Mouse (Mus musculus) layer of hippocampus, adult 2 months (tissue): ENCODE data around the gene Adgrd1. TPM values are rescaled to one million over a fixed set of nuclear protein-coding genes. Genes with fewer than 3 reads are reported as not detected.
A peak's percentile ranks its signal among the peaks of the same experiment; 100 is the strongest.

Experiments
- DNase-seq, 2 experiments: peaks; one replicate each; pipeline ENCODE4 v3.0.0; 2022; ENCODE audit warnings: low spot score in 2 of 2
- H3K27ac ChIP-seq: fragments of 200-600 bp; 2 replicates; pipeline ENCODE4 v1.8.1; 2022
- H3K4me3 ChIP-seq: fragments of 200-600 bp; 2 replicates; pipeline ENCODE4 v1.8.1; 2022; ENCODE audit warnings: mild to moderate bottlenecking
- CTCF ChIP-seq: fragments of 200-600 bp; conservative IDR thresholded peaks from 2 replicates; pipeline ENCODE4 v1.8.1; 2022; ENCODE audit warnings: antibody characterized with exemption, mild to moderate bottlenecking, moderate library complexity
- total RNA-seq, 2 experiments: library from RNA; stranded (reverse); gene quantifications; 2 replicates each; pipeline ENCODE4 v1.2.3; 2021

The Adgrd1 gene
- total RNA-seq, 2 experiments from 2014 or later: 0.33 to 0.39 TPM

- DNase-seq: no peak
- Histone ChIP-seq H3K4me3 (no peak overlapping the region), H3K27ac (no peak overlapping the region)
- no peak for TF ChIP-seq CTCF
Measured at GRCm38 (mm10) chr5:129196971-129197519, 100.5 kb downstream of the Adgrd1 start.

- no peak overlapping the region for H3K4me3 ChIP-seq
- no peak overlapping the region for H3K27ac ChIP-seq
- TF ChIP-seq CTCF: no peak
- no peak for DNase-seq
Measured at GRCm38 (mm10) chr5:129200132-129200531, 103.6 kb downstream of the Adgrd1 start.

GRCm38 (mm10) chr5:129208279-129208678 is 111.7 kb downstream of the Adgrd1 start:
- no peak for DNase-seq
- no peak overlapping the region for H3K27ac ChIP-seq
- no peak overlapping the region for H3K4me3 ChIP-seq
- no peak for TF ChIP-seq CTCF

- Histone ChIP-seq H3K4me3 (no peak overlapping the region), H3K27ac (no peak overlapping the region)
- no peak for TF ChIP-seq CTCF
- no peak for DNase-seq
Measured at GRCm38 (mm10) chr5:129208845-129209244, 112.3 kb downstream of the Adgrd1 start.

- DNase-seq: no peak
- TF ChIP-seq CTCF: no peak
- H3K27ac ChIP-seq: no peak overlapping the region
- no peak overlapping the region for H3K4me3 ChIP-seq
Measured at GRCm38 (mm10) chr5:129211385-129212031, 115.0 kb downstream of the Adgrd1 start.

GRCm38 (mm10) chr5:129214023-129214422 is 117.5 kb downstream of the Adgrd1 start:
- no peak for TF ChIP-seq CTCF
- Histone ChIP-seq H3K27ac (no peak overlapping the region), H3K4me3 (no peak overlapping the region)
- DNase-seq: no peak

- TF ChIP-seq CTCF: no peak
- Histone ChIP-seq H3K4me3 (no peak overlapping the region), H3K27ac (no peak overlapping the region)
- DNase-seq: no peak
Measured at GRCm38 (mm10) chr5:129216001-129216400, 119.5 kb downstream of the Adgrd1 start.

- no peak for TF ChIP-seq CTCF
- H3K27ac ChIP-seq: no peak overlapping the region
- DNase-seq: no peak
- no peak overlapping the region for H3K4me3 ChIP-seq
Measured at GRCm38 (mm10) chr5:129217481-129218221, 121.1 kb downstream of the Adgrd1 start.

- Histone ChIP-seq H3K27ac (no peak overlapping the region), H3K4me3 (no peak overlapping the region)
- TF ChIP-seq CTCF: no peak
- peak in 1 of 2 experiments; percentile 17 for DNase-seq
Measured at GRCm38 (mm10) chr5:129218222-129218505, 121.6 kb downstream of the Adgrd1 start.

- Histone ChIP-seq H3K27ac (no peak overlapping the region), H3K4me3 (no peak overlapping the region)
- DNase-seq: no peak
- no peak for TF ChIP-seq CTCF
Measured at GRCm38 (mm10) chr5:129218537-129218981, 122.0 kb downstream of the Adgrd1 start.

- TF ChIP-seq CTCF: peak; percentile 58
- Histone ChIP-seq H3K4me3 (no peak overlapping the region), H3K27ac (no peak overlapping the region)
- DNase-seq: no peak
Measured at GRCm38 (mm10) chr5:129219178-129219760, 122.7 kb downstream of the Adgrd1 start.

GRCm38 (mm10) chr5:129225810-129226450 is 129.4 kb downstream of the Adgrd1 start:
- Histone ChIP-seq H3K27ac (no peak overlapping the region), H3K4me3 (no peak overlapping the region)
- no peak for DNase-seq
- no peak for TF ChIP-seq CTCF

GRCm38 (mm10) chr5:129228171-129228570 is 131.6 kb downstream of the Adgrd1 start:
- no peak overlapping the region for H3K4me3 ChIP-seq
- no peak for DNase-seq
- TF ChIP-seq CTCF: no peak
- H3K27ac ChIP-seq: no peak overlapping the region
